Mouse (Mus musculus): ENCODE measurements around the gene Cacnb2. TPM values are rescaled to one million over a fixed set of nuclear protein-coding genes. Genes with fewer than 3 reads are reported as not detected.
A peak's percentile ranks its signal among the peaks of the same experiment; 100 is the strongest.

Gene Cacnb2
- polyA plus RNA-seq, 1 experiment = 12.5 TPM

DNA sequence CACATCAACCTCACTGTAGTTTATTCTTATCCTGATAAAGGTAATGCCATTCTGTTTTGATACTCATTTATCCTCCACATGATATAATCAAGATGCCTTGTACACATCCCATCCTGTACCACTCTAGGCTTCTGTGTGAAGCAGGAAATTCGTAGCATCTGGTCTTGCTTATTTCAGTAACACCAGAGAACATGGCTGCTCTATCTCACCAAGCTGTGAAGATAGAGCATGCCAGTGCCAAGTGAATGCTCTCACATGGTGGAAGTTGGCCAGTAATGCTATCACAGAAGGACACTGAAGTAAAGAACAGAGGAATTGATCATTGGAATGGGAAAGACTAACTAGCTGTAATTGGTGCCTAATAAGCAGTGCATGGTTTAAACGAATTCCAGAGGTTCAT is 228.4 kb downstream of the Cacnb2 start:
- DNase-seq (ENCODE audit: low read depth) = no peak
- TF ChIP-seq CTCF (IDR thresholded peaks at IDR 0.05; ENCODE audit: borderline replicate concordance, extremely low read depth, insufficient read depth, insufficient read length) (no peak), POLR2A (IDR thresholded peaks at IDR 0.05; ENCODE audit: borderline replicate concordance, extremely low read depth, insufficient read depth, insufficient read length, poor library complexity, severe bottlenecking) (no peak)

DNA sequence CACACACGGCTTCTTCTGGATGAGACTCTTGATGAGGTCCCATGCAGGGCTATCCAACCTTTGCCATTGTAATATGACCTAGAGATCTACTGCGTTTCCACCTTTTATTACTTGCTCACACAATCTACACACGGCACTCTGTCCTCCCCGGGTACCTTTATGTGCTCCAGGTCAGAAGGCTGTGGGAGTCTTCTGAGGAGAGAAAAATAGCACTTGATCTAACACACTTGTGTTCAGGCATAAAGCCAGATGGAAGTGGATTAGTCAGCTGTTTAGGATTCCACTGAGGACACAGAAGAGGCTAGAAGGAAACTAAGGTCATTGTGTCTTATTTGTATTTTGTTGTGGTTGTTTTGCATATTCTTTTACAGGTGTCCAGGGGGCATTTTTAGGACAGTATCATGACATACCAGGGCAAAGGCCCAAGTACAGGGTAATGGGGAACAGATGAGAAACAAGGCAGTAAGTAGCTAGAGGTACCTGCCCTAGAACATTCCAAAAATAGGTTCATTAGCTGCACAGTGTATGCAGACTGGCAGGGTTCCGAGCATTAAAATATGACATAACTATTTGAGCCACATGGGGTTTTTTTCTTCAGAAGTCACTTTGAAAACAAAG is 231.9 kb downstream of the Cacnb2 start:
- no peak for DNase-seq (ENCODE audit: low read depth)
- TF ChIP-seq CTCF (IDR thresholded peaks at IDR 0.05; ENCODE audit: borderline replicate concordance, extremely low read depth, insufficient read depth, insufficient read length) (no peak), POLR2A (IDR thresholded peaks at IDR 0.05; ENCODE audit: borderline replicate concordance, extremely low read depth, insufficient read depth, insufficient read length, poor library complexity, severe bottlenecking) (no peak)

- no peak for TF ChIP-seq POLR2A (IDR thresholded peaks at IDR 0.05; ENCODE audit: borderline replicate concordance, extremely low read depth, insufficient read depth, insufficient read length, poor library complexity, severe bottlenecking)
- no peak for TF ChIP-seq CTCF (IDR thresholded peaks at IDR 0.05; ENCODE audit: borderline replicate concordance, extremely low read depth, insufficient read depth, insufficient read length)
- DNase-seq (ENCODE audit: low read depth) = no peak
Observed at GRCm38 (mm10) chr2:14841272-14841671, 238.4 kb downstream of the Cacnb2 start.

GRCm38 (mm10) chr2:14846727-14847126 is 243.8 kb downstream of the Cacnb2 start:
- no peak for DNase-seq (ENCODE audit: low read depth)
- no peak for TF ChIP-seq CTCF (IDR thresholded peaks at IDR 0.05; ENCODE audit: borderline replicate concordance, extremely low read depth, insufficient read depth, insufficient read length)
- TF ChIP-seq POLR2A (IDR thresholded peaks at IDR 0.05; ENCODE audit: borderline replicate concordance, extremely low read depth, insufficient read depth, insufficient read length, poor library complexity, severe bottlenecking) = no peak

GRCm38 (mm10) chr2:14847188-14847587 is 244.3 kb downstream of the Cacnb2 start:
- DNase-seq (ENCODE audit: low read depth) = no peak

DNA sequence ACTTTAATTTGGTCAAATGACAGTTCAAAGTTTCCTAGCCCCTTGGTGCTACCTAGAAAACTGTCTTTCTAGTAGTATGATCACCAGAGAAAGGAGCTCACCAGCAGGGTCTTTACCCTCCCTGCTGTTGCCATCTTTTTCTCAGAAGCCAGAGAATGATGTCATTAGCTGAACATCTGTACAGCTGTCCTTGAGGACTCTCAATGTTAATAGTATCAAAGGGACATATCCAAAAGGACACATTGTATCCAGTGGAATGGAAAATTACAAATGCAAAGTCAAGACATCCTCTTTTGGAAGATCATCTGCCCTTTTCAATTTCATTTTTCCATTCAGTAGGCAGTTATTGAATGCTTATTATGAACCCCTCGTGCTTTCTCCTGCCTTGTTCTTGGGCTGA is 247.9 kb downstream of the Cacnb2 start:
- TF ChIP-seq POLR2A (IDR thresholded peaks at IDR 0.05; ENCODE audit: borderline replicate concordance, extremely low read depth, insufficient read depth, insufficient read length, poor library complexity, severe bottlenecking) (no peak), CTCF (IDR thresholded peaks at IDR 0.05; ENCODE audit: borderline replicate concordance, extremely low read depth, insufficient read depth, insufficient read length) (no peak)
- no peak for DNase-seq (ENCODE audit: low read depth)

More at GRCm38 (mm10) chr2:14847188-14847587, 244.3 kb downstream of the Cacnb2 start:
- TF ChIP-seq POLR2A (IDR thresholded peaks at IDR 0.05; ENCODE audit: borderline replicate concordance, extremely low read depth, insufficient read depth, insufficient read length, poor library complexity, severe bottlenecking) = no peak
- TF ChIP-seq CTCF (IDR thresholded peaks at IDR 0.05; ENCODE audit: borderline replicate concordance, extremely low read depth, insufficient read depth, insufficient read length) = no peak

GRCm38 (mm10) chr2:14851383-14851782 is 248.5 kb downstream of the Cacnb2 start:
- DNase-seq (ENCODE audit: low read depth) = no peak
- TF ChIP-seq POLR2A (IDR thresholded peaks at IDR 0.05; ENCODE audit: borderline replicate concordance, extremely low read depth, insufficient read depth, insufficient read length, poor library complexity, severe bottlenecking) (no peak), CTCF (IDR thresholded peaks at IDR 0.05; ENCODE audit: borderline replicate concordance, extremely low read depth, insufficient read depth, insufficient read length) (no peak)

DNA sequence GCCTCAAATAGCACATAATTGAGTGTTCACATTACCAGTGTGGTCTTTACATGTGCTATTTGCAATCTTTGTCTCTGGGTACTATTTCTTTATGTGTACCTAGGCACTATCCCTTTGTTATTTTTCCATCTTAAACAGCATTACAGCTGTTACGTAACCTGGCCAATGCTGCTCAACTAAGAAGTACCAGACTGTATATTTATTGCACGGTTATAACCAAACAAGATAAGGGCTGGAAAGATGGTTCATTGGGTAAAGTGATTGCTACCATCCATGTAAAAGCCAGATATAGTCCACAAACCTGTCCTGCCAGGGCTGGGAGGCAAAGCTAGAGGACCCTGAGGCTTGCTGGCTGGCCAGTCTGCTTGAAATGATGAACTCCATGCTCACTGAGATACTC is 251.2 kb downstream of the Cacnb2 start:
- no peak for TF ChIP-seq POLR2A (IDR thresholded peaks at IDR 0.05; ENCODE audit: borderline replicate concordance, extremely low read depth, insufficient read depth, insufficient read length, poor library complexity, severe bottlenecking)
- DNase-seq (ENCODE audit: low read depth) = no peak

DNA sequence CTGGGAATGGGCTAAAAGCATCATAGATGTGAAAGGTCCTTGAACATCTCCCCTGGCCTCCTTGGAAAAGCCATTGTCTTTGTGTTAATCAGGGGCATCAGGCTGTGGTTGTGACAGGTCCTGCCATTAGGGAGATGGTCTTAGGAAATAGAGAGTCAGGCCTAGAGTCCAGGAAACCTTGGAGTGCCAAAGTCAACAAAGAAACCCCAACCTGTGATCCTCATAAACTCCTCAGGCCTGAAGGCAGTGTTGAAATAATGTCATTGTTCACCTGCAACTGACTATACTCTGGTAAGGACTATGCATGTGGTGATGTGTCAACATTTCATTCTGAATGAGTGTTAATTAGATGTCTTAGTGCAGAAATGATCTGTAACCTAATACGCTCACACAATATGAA is 255.4 kb downstream of the Cacnb2 start:
- no peak for TF ChIP-seq POLR2A (IDR thresholded peaks at IDR 0.05; ENCODE audit: borderline replicate concordance, extremely low read depth, insufficient read depth, insufficient read length, poor library complexity, severe bottlenecking)
- TF ChIP-seq CTCF (IDR thresholded peaks at IDR 0.05; ENCODE audit: borderline replicate concordance, extremely low read depth, insufficient read depth, insufficient read length) = no peak
- DNase-seq (ENCODE audit: low read depth) = no peak

DNA sequence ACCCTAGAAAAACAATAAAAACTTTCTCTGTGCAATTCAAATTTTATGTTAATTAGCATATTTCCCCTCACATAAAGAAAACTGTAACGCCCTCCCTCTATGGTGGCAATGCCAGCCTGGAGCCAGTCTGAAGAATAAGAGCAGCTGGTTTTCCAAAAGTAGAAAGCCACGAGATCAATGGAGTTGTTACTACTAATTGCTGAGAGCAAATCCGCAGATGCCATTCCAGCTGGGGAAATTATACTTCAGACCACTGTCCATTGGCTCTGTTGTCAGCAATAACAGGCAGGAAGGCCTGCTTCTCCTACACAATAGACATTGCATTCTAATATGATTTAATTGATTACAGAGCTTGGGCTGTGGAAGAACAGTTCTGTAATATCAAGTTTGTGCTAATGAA is 257.5 kb downstream of the Cacnb2 start:
- DNase-seq (ENCODE audit: low read depth) = peak; percentile 60
- TF ChIP-seq CTCF (IDR thresholded peaks at IDR 0.05; ENCODE audit: borderline replicate concordance, extremely low read depth, insufficient read depth, insufficient read length) (no peak), POLR2A (IDR thresholded peaks at IDR 0.05; ENCODE audit: borderline replicate concordance, extremely low read depth, insufficient read depth, insufficient read length, poor library complexity, severe bottlenecking) (no peak)

GRCm38 (mm10) chr2:14861613-14862012 is 258.7 kb downstream of the Cacnb2 start:
- TF ChIP-seq CTCF (IDR thresholded peaks at IDR 0.05; ENCODE audit: borderline replicate concordance, extremely low read depth, insufficient read depth, insufficient read length) = no peak
- TF ChIP-seq POLR2A (IDR thresholded peaks at IDR 0.05; ENCODE audit: borderline replicate concordance, extremely low read depth, insufficient read depth, insufficient read length, poor library complexity, severe bottlenecking) = no peak
- no peak for DNase-seq (ENCODE audit: low read depth)

DNA sequence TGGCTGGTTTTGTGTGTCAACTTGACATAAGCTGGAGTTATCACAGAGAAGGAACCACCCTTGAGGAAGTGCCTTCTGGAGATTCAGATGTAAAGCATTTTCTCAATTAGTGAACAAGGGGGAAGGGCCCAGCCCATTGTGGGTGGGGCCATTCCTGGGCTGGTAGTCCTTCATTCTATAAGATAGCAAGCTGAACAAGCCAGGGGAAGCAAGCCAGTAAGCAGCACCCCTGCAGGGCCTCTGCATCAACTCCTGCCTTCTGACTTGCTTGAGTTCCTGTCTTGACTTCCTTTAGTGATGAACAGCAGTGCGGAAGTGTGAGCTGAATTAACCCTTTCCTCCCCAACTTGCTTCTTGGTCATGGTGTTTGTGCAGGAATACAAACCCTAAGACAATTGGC is 260.1 kb downstream of the Cacnb2 start:
- no peak for DNase-seq (ENCODE audit: low read depth)
- TF ChIP-seq CTCF (IDR thresholded peaks at IDR 0.05; ENCODE audit: borderline replicate concordance, extremely low read depth, insufficient read depth, insufficient read length) = no peak
- no peak for TF ChIP-seq POLR2A (IDR thresholded peaks at IDR 0.05; ENCODE audit: borderline replicate concordance, extremely low read depth, insufficient read depth, insufficient read length, poor library complexity, severe bottlenecking)
